Mouse (Mus musculus) heart, embryonic 13.5 days (tissue): Measurements from ENCODE around the gene Pex19. TPM values are rescaled to one million over a fixed set of nuclear protein-coding genes. Genes with fewer than 3 reads are reported as not detected.

ENCODE experiments used
- ATAC-seq: fragments of 200-750 bp; cut with Nextera tagmentation; 2 replicates; pipeline ENCODE4 v1.8.0; 2017; ENCODE audit warnings: moderate TSS enrichment; ENCODE audit not compliant: insufficient number of reproducible peaks, low FRiP score, low TSS enrichment; ENCODE audit errors: extremely low read depth
- H3K27ac ChIP-seq: fragments of 300-500 bp; sonication (generic); replicated peaks from 2 replicates; pipeline ENCODE4 v1.5.1; 2015; ENCODE audit warnings: moderate library complexity, mild to moderate bottlenecking, inconsistent platforms
- H3K27me3 ChIP-seq: fragments of 300-500 bp; sonication (generic); replicated peaks from 2 replicates; pipeline ENCODE4 v1.6.1; 2015; ENCODE audit warnings: mild to moderate bottlenecking, inconsistent platforms
- H3K36me3 ChIP-seq: fragments of 300-500 bp; sonication (generic); 2 replicates; pipeline ENCODE4 v1.6.1; 2015; ENCODE audit warnings: mild to moderate bottlenecking, inconsistent platforms
- H3K4me1 ChIP-seq: fragments of 300-500 bp; sonication (generic); 2 replicates; pipeline ENCODE4 v1.6.1; 2015; ENCODE audit warnings: inconsistent platforms
- H3K4me2 ChIP-seq: fragments of 300-500 bp; sonication (generic); 2 replicates; pipeline ENCODE4 v1.6.1; 2015; ENCODE audit warnings: inconsistent platforms, mild to moderate bottlenecking, moderate library complexity
- H3K4me3 ChIP-seq: fragments of 300-500 bp; sonication (generic); 2 replicates; pipeline ENCODE4 v1.5.1; 2015; ENCODE audit warnings: moderate library complexity, mild to moderate bottlenecking, inconsistent platforms
- H3K9ac ChIP-seq: fragments of 300-500 bp; sonication (generic); 2 replicates; pipeline ENCODE4 v1.6.1; 2015; ENCODE audit warnings: inconsistent platforms, mild to moderate bottlenecking, moderate library complexity
- H3K9me3 ChIP-seq: fragments of 300-500 bp; sonication (generic); 2 replicates; pipeline ENCODE4 v1.6.1; 2016; ENCODE audit warnings: inconsistent platforms
- WGBS: fragments of 180-500 bp; shearing (Covaris S2); methylation state at CpG from one replicate; pipeline ENCODE4 v1.1.7; 2015; ENCODE audit warnings: mixed read lengths; 5-methylcytosine and 5-hydroxymethylcytosine counted together
- polyA plus RNA-seq: library from polyadenylated mRNA; unstranded; fragments of >200 nt; fragmentation: Nextera tagmentation; extraction: Ambion mirVana; gene quantifications from 2 replicates; pipeline ENCODE4 v1.2.1, GENCODE M21; 2015

Pex19 gene
- polyA plus RNA-seq, 1 experiment from 2014 or later = 124 TPM

DNA sequence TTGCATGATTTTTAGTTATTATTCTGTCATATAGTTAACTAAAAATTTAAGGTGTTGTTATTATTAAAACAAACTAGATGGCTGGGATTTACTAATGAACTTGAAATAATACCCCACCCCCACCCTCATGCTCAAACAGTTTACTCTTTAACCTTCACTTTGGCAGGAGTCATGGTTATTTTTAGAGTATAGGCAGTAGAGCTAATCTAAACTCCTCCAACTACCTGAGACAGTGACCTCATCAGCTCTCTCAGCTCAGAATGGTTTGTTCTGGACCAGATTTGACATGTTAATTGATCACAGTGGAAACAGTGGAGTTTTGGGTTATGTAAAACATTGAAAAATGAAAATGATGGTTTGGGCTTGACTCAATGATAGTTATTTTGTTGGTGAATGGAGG, 34.0 kb downstream of the Pex19 start:
- Histone ChIP-seq H3K27ac (peak overlapping the region; percentile 87), H3K27me3 (no peaks in the 10 kb centered on the region), H3K36me3 (peaks cover 36% of the 10 kb centered on the region), H3K4me3 (no peak overlapping the region), H3K4me2 (peak overlapping the region; percentile 53), H3K9ac (peak overlapping the region; percentile 17; the same call in 1 of the 2 replicates), H3K9me3 (no peaks in the 10 kb centered on the region), H3K4me1 (peaks cover 40% of the 10 kb centered on the region)
- ATAC-seq = no peak

DNA sequence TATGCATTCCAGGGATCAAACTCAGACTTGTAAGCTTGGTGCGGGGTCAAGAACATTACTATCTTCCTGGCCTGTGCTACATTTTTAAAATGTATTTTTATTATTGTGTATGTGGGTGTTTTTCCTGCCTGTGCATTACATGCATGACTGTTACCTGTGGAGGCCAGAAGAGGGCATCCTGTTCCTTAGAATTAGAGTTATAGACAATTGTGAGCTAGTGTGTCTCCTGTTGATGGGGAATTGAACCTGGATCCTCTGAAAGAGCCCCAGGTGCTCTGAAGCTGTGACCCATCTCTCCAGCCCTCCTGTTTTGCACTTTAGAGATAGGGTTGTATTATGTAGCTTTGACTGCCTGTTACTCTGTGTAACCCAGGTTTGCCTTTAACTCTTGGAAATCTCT, 35.5 kb downstream of the Pex19 start:
- Histone ChIP-seq H3K36me3 (peaks cover 37% of the 10 kb centered on the region), H3K4me3 (no peak overlapping the region), H3K4me2 (no peak overlapping the region), H3K9ac (no peak overlapping the region), H3K4me1 (peaks cover 40% of the 10 kb centered on the region), H3K27ac (no peak overlapping the region), H3K27me3 (no peaks in the 10 kb centered on the region), H3K9me3 (no peaks in the 10 kb centered on the region)
- ATAC-seq = no peak
- WGBS = 93% methylated on average over 1 of the region's 1 CpGs

DNA sequence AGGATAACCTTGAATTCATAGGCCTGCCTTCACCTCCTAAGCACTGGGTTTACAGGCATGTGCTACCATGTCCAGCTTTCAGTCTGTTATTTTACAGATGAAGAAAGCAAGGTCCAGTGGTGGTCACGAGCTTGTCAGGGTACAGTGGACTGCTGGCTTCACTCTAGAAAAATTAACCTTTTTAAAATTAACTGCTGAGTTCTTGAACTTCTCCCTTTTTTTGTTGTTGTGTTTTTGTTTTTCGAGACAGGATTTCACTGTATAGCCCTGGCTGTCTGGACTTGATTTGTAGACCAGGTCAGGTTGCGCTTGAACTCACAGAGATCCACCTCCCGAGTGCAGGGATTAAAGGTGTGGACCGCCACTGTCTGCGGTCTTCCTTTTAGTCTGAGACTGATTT, 36.4 kb downstream of the Pex19 start:
- no peak for ATAC-seq
- H3K4me2 ChIP-seq = no peak overlapping the region
- H3K9ac ChIP-seq = 0 out of 2 replicates have a peak overlapping the region, but pooled peaks have one; percentile 10
- WGBS = 88% methylated on average over 6 of the region's 6 CpGs
- H3K27ac ChIP-seq = no peak overlapping the region
- no peak overlapping the region for H3K4me3 ChIP-seq
- H3K27me3 ChIP-seq = no peaks in the 10 kb centered on the region
- H3K4me1 ChIP-seq = peaks cover 40% of the 10 kb centered on the region
- no peaks in the 10 kb centered on the region for H3K9me3 ChIP-seq
- H3K36me3 ChIP-seq = peaks cover 44% of the 10 kb centered on the region

DNA sequence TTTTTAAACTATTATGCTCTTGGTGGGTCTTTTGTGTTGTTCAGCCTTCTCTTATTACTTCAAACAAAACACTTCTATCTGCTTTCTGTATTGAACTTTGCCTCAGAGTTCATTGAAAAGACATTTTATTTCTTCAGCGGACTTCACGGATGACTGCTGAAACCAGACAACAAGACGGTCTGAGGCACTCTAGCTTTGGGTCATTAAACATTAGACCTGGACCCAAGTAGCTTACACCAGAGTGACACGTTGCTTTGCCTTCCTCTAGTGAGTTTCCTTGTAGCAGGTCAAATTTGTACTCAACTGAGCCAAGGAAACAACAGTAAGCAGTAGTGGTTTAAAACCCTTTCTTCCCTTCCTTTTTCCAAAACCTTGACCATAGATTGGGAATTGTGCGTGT, 41.4 kb downstream of the Pex19 start:
- ATAC-seq = no peak
- no peak overlapping the region for H3K9ac ChIP-seq
- 93% methylated on average over 5 of the region's 5 CpGs for WGBS
- no peaks in the 10 kb centered on the region for H3K9me3 ChIP-seq
- H3K4me3 ChIP-seq = no peak overlapping the region
- H3K4me2 ChIP-seq = no peak overlapping the region
- peaks cover 12% of the 10 kb centered on the region for H3K4me1 ChIP-seq
- no peak overlapping the region for H3K27ac ChIP-seq
- no peaks in the 10 kb centered on the region for H3K27me3 ChIP-seq
- peaks cover 87% of the 10 kb centered on the region for H3K36me3 ChIP-seq

DNA sequence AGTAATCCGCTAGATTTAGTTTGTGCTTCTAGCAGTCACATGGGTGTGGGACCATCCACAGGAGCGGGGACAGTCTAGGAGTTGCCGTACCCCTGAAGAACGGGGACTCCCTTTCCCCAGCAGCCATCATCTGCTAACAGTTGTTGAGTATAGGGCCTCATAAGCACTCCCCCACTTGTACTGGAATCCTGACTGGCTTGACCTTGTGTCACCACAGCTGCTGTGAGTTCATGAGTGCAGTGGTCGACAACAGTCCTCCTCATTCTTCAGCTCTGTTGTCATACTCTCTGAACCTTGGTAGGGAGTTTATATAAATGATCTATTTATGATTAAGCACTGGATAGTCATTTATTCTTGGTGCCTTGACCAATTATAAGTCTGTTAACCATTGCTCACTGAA, 43.3 kb downstream of the Pex19 start:
- no peak for ATAC-seq
- Histone ChIP-seq H3K36me3 (peaks cover 97% of the 10 kb centered on the region), H3K27me3 (no peaks in the 10 kb centered on the region), H3K4me2 (no peak overlapping the region), H3K4me3 (no peak overlapping the region), H3K4me1 (peaks cover 11% of the 10 kb centered on the region), H3K9me3 (no peaks in the 10 kb centered on the region), H3K9ac (no peak overlapping the region), H3K27ac (no peak overlapping the region)
- WGBS = 85% methylated on average over 5 of the region's 5 CpGs

DNA sequence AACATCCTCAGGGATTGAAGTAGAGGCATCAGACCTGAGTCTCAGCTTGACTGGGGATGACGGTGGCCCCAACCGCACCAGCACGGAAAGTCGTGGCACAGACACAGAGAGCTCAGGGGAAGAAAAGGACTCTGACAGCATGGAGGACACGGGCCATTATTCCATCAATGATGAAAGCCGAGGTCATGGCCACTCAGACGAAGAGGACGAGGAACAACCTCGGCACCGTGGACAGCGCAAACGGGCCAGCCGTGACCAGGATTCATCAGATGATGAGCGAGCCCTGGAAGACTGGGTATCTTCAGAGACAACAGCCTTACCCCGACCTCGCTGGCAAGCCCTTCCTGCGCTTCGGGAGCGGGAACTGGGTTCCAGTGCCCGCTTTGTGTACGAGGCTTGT, 45.8 kb downstream of the Pex19 start:
- no peaks in the 10 kb centered on the region for H3K27me3 ChIP-seq
- no peaks in the 10 kb centered on the region for H3K9me3 ChIP-seq
- no peak overlapping the region for H3K4me3 ChIP-seq
- no peak overlapping the region for H3K9ac ChIP-seq
- peaks cover 13% of the 10 kb centered on the region for H3K4me1 ChIP-seq
- no peak for ATAC-seq
- no peak overlapping the region for H3K27ac ChIP-seq
- 91% methylated on average over 21 of the region's 21 CpGs for WGBS
- no peak overlapping the region for H3K4me2 ChIP-seq
- H3K36me3 ChIP-seq = peaks cover 95% of the 10 kb centered on the region

DNA sequence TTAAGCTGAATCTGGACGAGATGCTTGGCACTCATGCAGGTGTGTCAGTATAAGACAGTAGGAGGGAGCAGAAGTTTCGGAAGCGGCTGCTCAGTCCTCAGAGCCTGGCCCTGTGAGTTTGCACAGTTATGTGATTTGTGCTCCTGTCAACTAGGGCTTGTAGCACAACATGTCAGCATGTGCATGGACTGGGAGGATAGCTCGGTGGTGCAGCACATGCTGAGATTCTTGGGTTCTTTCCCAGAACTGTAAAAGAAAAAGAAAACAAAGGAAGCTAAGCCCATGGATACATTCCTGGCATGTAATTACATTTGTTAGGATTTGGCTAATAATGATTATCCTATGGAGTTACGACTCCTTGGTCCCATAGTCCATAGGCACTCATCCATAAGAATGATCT, 46.6 kb downstream of the Pex19 start:
- Histone ChIP-seq H3K4me3 (no peak overlapping the region), H3K9me3 (no peaks in the 10 kb centered on the region), H3K9ac (no peak overlapping the region), H3K4me1 (peaks cover 13% of the 10 kb centered on the region), H3K27ac (0 out of 2 replicates have a peak overlapping the region, but pooled peaks have one; percentile 64), H3K27me3 (no peaks in the 10 kb centered on the region), H3K36me3 (peaks cover 95% of the 10 kb centered on the region), H3K4me2 (no peak overlapping the region)
- 86% methylated on average over 5 of the region's 5 CpGs for WGBS
- ATAC-seq = no peak

DNA sequence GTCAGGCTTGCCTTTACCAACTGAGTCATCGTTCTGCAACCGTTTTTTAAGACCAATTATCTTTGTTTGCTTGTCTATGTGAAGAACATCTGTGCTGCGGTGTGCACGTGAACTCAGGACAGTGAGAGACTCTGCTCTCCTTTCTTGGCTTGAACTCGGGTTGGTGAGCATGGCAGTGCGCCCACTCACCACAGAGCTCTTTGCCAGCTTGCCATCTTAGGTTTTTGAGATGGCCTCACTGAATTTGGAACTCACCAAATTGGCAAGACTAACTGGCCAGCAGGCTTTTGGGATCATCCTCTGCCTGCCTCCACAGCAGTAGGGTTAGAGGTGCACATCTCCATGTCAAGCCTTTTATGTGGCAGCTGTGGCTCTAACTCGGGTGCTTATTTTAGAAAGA, 51.2 kb downstream of the Pex19 start:
- Histone ChIP-seq H3K36me3 (peaks cover 95% of the 10 kb centered on the region), H3K4me1 (peaks cover 13% of the 10 kb centered on the region), H3K27ac (no peak overlapping the region), H3K9ac (no peak overlapping the region), H3K27me3 (no peaks in the 10 kb centered on the region), H3K4me2 (no peak overlapping the region), H3K4me3 (no peak overlapping the region), H3K9me3 (no peaks in the 10 kb centered on the region)
- ATAC-seq = no peak
- 87% methylated on average over 7 of the region's 7 CpGs for WGBS

DNA sequence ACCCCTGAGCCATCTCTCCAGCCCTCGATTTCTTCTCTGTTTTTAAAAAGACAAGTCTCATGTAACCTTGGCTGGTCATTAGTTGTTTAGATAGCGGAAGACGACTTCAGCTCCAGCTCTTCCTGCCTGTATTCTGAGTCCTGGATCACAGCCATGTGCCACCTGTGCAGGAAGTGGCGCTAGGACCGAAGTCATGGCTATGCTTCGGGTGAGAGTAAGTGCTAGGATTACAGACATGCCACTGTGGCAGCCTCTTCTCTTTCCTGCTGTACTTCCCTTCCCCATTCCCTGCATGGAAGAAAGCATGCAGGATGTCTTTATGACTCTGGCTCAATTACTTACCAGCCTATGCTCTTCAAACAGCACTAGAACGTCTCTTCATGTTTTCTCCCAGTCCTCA, 52.5 kb downstream of the Pex19 start:
- H3K9me3 ChIP-seq = no peaks in the 10 kb centered on the region
- no peak overlapping the region for H3K27ac ChIP-seq
- H3K4me2 ChIP-seq = no peak overlapping the region
- peaks cover 6% of the 10 kb centered on the region for H3K4me1 ChIP-seq
- H3K4me3 ChIP-seq = no peak overlapping the region
- H3K36me3 ChIP-seq = peaks cover 89% of the 10 kb centered on the region
- no peak for ATAC-seq
- WGBS = 77% methylated on average over 7 of the region's 7 CpGs
- H3K9ac ChIP-seq = no peak overlapping the region
- no peaks in the 10 kb centered on the region for H3K27me3 ChIP-seq

DNA sequence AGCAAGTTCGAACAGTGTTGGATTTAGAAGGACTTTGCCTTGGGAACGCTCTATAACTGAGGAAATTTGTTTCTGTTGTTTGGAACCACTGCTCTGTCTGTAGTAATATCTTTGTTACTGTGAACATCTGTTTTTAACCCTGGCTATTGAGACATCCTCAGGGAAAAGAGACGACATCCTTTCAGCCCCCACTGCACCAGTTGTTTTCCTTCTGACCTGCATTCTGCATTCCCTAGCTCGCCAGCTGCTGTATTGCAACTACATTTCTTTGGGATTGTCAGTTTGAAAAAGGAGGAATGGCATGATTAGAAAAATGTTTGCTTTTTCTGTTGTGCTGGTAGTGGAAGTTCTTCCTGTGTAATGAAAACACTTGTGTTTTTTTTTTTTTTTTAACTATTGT, 54.3 kb downstream of the Pex19 start:
- ATAC-seq = no peak
- WGBS = 80% methylated on average over 4 of the region's 4 CpGs
- H3K4me1 ChIP-seq = no peaks in the 10 kb centered on the region
- H3K36me3 ChIP-seq = peaks cover 87% of the 10 kb centered on the region
- no peaks in the 10 kb centered on the region for H3K27me3 ChIP-seq
- no peak overlapping the region for H3K4me2 ChIP-seq
- H3K27ac ChIP-seq = no peak overlapping the region
- no peak overlapping the region for H3K9ac ChIP-seq
- H3K9me3 ChIP-seq = no peaks in the 10 kb centered on the region
- no peak overlapping the region for H3K4me3 ChIP-seq

DNA sequence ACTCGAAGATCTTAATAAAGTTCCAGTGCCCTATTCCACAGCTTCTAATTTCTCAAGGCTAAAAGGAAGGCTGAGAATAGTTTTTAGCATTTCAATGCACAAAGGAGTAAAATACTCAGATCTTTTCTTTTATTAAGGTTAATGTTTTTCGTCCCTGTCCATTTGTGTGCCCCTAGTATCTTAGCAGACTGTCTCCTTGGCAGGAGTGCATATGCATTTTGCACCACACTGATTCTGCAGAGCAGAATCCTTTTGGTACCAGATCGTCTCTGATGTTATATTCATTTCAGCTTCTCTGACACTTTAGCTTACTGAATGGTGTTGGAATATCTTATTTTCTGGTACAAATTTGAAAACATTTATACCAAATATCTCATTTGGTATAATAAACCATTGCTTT, 55.2 kb downstream of the Pex19 start:
- Histone ChIP-seq H3K4me3 (no peak overlapping the region), H3K36me3 (peaks cover 88% of the 10 kb centered on the region)

DNA sequence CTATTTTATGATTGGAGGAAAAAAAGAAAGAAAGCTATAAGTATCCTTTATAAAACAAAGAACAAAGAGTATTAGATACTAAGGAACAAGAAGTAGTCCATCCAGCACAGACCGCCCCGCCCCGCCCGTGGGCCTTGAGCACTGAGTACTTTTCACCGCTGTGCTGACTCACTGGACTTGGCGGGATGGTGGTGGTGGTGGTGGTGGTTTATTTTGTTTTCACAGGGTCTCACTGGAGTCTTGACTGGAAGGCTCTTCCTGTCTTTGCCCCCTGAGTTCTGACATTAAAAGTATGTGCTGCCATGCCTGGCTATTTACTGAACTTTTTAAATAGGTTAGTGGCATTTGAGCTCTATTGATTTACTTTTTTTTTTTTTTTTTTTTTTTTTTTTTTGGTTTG, 56.5 kb downstream of the Pex19 start:
- peaks cover 90% of the 10 kb centered on the region for H3K36me3 ChIP-seq
- no peak for ATAC-seq
- H3K4me3 ChIP-seq = no peak overlapping the region
- H3K9me3 ChIP-seq = no peaks in the 10 kb centered on the region
- H3K27ac ChIP-seq = no peak overlapping the region
- H3K9ac ChIP-seq = no peak overlapping the region
- no peaks in the 10 kb centered on the region for H3K27me3 ChIP-seq
- no peak overlapping the region for H3K4me2 ChIP-seq
- H3K4me1 ChIP-seq = no peaks in the 10 kb centered on the region
- WGBS = 90% methylated on average over 6 of the region's 6 CpGs

More for the DNA sequence above, 55.2 kb downstream of the Pex19 start:
- ATAC-seq = no peak
- Histone ChIP-seq H3K4me2 (no peak overlapping the region), H3K27me3 (no peaks in the 10 kb centered on the region), H3K9me3 (no peaks in the 10 kb centered on the region), H3K4me1 (no peaks in the 10 kb centered on the region), H3K27ac (no peak overlapping the region), H3K9ac (no peak overlapping the region)
- WGBS = 90% methylated on average over 3 of the region's 3 CpGs
